In genomic region chr13:56444996-56445395, GRCm38 (mm10) we compare ENCODE assay signal across 47 mouse cellular contexts. TPM values are rescaled to one million over a fixed set of nuclear protein-coding genes. Genes with fewer than 3 reads are reported as not detected.
"Had no signal": no experiment of that assay in that cellular context is flagged by ENCODE, and none has a peak within 500 bp of the region (broad histone marks: within the 10 kb centered on the region; RNA-seq: fewer than 3 reads in every experiment).

No protein-coding gene starts in this region.

- DNase-seq: left cerebral cortex, postnatal 4 days; liver; liver, embryonic 13.5 days; liver, postnatal 0 days; lung, adult 18-20 months; lung, adult 2 months; lung, embryonic 14.5 days; lung, postnatal 10 days; lung, postnatal 14 days; lung, postnatal 36 days; lung, postnatal 4 days; midbrain, embryonic 14.5 days had no signal

- H3K4me3 ChIP-seq: left cerebral cortex, adult 2 months; limb, embryonic 10.5 days; limb, embryonic 12.5 days; limb, embryonic 13.5 days; limb, embryonic 15.5 days; liver, embryonic 12.5 days; liver, embryonic 13.5 days; liver, embryonic 15.5 days; lung, embryonic 15.5 days; megakaryocyte, embryonic 14.5 days; midbrain, embryonic 10.5 days; midbrain, embryonic 12.5 days; midbrain, embryonic 13.5 days; midbrain, embryonic 15.5 days; myocyte; neural tube, embryonic 12.5 days had no signal

- H3K4me2 ChIP-seq: limb, embryonic 12.5 days; limb, embryonic 13.5 days; limb, embryonic 15.5 days; liver, embryonic 12.5 days; liver, embryonic 13.5 days; liver, embryonic 15.5 days; lung, embryonic 14.5 days; lung, embryonic 15.5 days; midbrain, embryonic 11.5 days; midbrain, embryonic 12.5 days; midbrain, embryonic 13.5 days; midbrain, embryonic 15.5 days; neural tube, embryonic 12.5 days had no signal

- H3K9ac ChIP-seq: limb, embryonic 12.5 days; limb, embryonic 13.5 days; limb, embryonic 15.5 days; liver, embryonic 12.5 days; liver, embryonic 13.5 days; liver, embryonic 14.5 days; liver, embryonic 15.5 days; liver, postnatal 0 days; lung, embryonic 14.5 days; lung, embryonic 15.5 days; midbrain, embryonic 12.5 days; midbrain, embryonic 13.5 days; midbrain, embryonic 15.5 days; neural tube, embryonic 12.5 days had no signal

- H3K9me3 ChIP-seq: limb, embryonic 10.5 days; limb, embryonic 12.5 days; limb, embryonic 15.5 days; liver, embryonic 12.5 days; liver, embryonic 13.5 days; liver, embryonic 15.5 days; lung, embryonic 15.5 days; midbrain, embryonic 10.5 days; midbrain, embryonic 12.5 days; midbrain, embryonic 13.5 days; midbrain, embryonic 15.5 days; neural tube, embryonic 12.5 days had no signal

- H3K36me3 ChIP-seq: limb, embryonic 10.5 days; limb, embryonic 12.5 days; limb, embryonic 13.5 days; limb, embryonic 15.5 days; liver, embryonic 12.5 days; liver, embryonic 13.5 days; liver, embryonic 15.5 days; lung, embryonic 15.5 days; midbrain, embryonic 10.5 days; midbrain, embryonic 12.5 days; midbrain, embryonic 13.5 days; midbrain, embryonic 15.5 days; neural tube, embryonic 12.5 days had no signal

- H3K4me1 ChIP-seq: limb, embryonic 12.5 days; liver, embryonic 12.5 days; liver, embryonic 13.5 days; liver, embryonic 15.5 days; megakaryocyte, embryonic 14.5 days; midbrain, embryonic 10.5 days; midbrain, embryonic 12.5 days had no signal

- ATAC-seq: liver, embryonic 12.5 days; liver, postnatal 0 days; lung, postnatal 0 days; midbrain, embryonic 13.5 days; midbrain, embryonic 15.5 days; midbrain, embryonic 16.5 days had no signal

- H3K27ac ChIP-seq: left cerebral cortex, adult 2 months; limb, embryonic 10.5 days; limb, embryonic 12.5 days; limb, embryonic 13.5 days; limb, embryonic 15.5 days; liver, embryonic 12.5 days; liver, embryonic 13.5 days; liver, embryonic 14.5 days; liver, embryonic 15.5 days; lung, embryonic 15.5 days; macrophage; midbrain, embryonic 10.5 days; midbrain, embryonic 12.5 days; midbrain, embryonic 13.5 days; midbrain, embryonic 15.5 days; neural tube, embryonic 12.5 days had no signal

RNA-seq across cellular contexts. Expression of gene Slc25a48, which starts 6.8 kb away (rescaled TPM):
- total RNA-seq: left cerebral cortex, adult 2 months; left cerebral cortex, postnatal 4 days; megakaryocyte progenitor cell, adult 5-6 weeks; megakaryocyte, adult 5-6 weeks; megakaryocyte-erythroid progenitor cell, adult 5-6 weeks; monocyte, adult 5-6 weeks had no signal
- polyA plus RNA-seq: limb, embryonic 10.5 days; limb, embryonic 11.5 days; lung, postnatal 0 days; macrophage; midbrain, embryonic 10.5 days; midbrain, embryonic 11.5 days; midbrain, embryonic 12.5 days; midbrain, embryonic 13.5 days; midbrain, embryonic 15.5 days; midbrain, embryonic 16.5 days; myocyte; neural tube, embryonic 12.5 days had no signal

RNA-seq across cellular contexts. Expression of gene Gm3045, which starts 18.6 kb away (rescaled TPM):
- total RNA-seq: left cerebral cortex, adult 2 months; left cerebral cortex, adult 8-10 months; left cerebral cortex, postnatal 10 days; left cerebral cortex, postnatal 14 days; left cerebral cortex, postnatal 25 days; left cerebral cortex, postnatal 36 days; left cerebral cortex, postnatal 4 days; megakaryocyte progenitor cell, adult 5-6 weeks; megakaryocyte, adult 5-6 weeks; megakaryocyte-erythroid progenitor cell, adult 5-6 weeks; midbrain, postnatal 0 days; monocyte, adult 5-6 weeks had no signal
- polyA plus RNA-seq: limb, embryonic 10.5 days; limb, embryonic 11.5 days; limb, embryonic 12.5 days; liver, embryonic 12.5 days; liver, embryonic 13.5 days; liver, embryonic 14.5 days; liver, embryonic 15.5 days; liver, embryonic 16.5 days; liver, postnatal 0 days; lung, adult 2 months; lung, embryonic 14.5 days; lung, embryonic 15.5 days; lung, embryonic 16.5 days; lung, postnatal 0 days; macrophage; midbrain, embryonic 10.5 days; midbrain, embryonic 11.5 days; midbrain, embryonic 12.5 days; midbrain, embryonic 13.5 days; midbrain, embryonic 14.5 days; midbrain, embryonic 15.5 days; midbrain, embryonic 16.5 days; midbrain, postnatal 0 days; myocyte; neural tube, embryonic 11.5 days; neural tube, embryonic 12.5 days had no signal

RNA-seq across cellular contexts. Expression of gene Il9, which starts 37.0 kb away (rescaled TPM):
- total RNA-seq: left cerebral cortex, adult 2 months; left cerebral cortex, adult 8-10 months; left cerebral cortex, postnatal 10 days; left cerebral cortex, postnatal 14 days; left cerebral cortex, postnatal 25 days; left cerebral cortex, postnatal 36 days; left cerebral cortex, postnatal 4 days; megakaryocyte progenitor cell, adult 5-6 weeks; megakaryocyte, adult 5-6 weeks; megakaryocyte-erythroid progenitor cell, adult 5-6 weeks; midbrain, postnatal 0 days; monocyte, adult 5-6 weeks had no signal
- polyA plus RNA-seq: limb, embryonic 10.5 days; limb, embryonic 11.5 days; limb, embryonic 12.5 days; limb, embryonic 13.5 days; limb, embryonic 14.5 days; limb, embryonic 15.5 days; liver, embryonic 12.5 days; liver, embryonic 13.5 days; liver, embryonic 14.5 days; liver, embryonic 15.5 days; liver, embryonic 16.5 days; liver, postnatal 0 days; lung, adult 2 months; lung, embryonic 14.5 days; lung, embryonic 15.5 days; lung, embryonic 16.5 days; lung, postnatal 0 days; macrophage; midbrain, embryonic 10.5 days; midbrain, embryonic 11.5 days; midbrain, embryonic 12.5 days; midbrain, embryonic 13.5 days; midbrain, embryonic 14.5 days; midbrain, embryonic 15.5 days; midbrain, embryonic 16.5 days; midbrain, postnatal 0 days; myocyte; neural tube, embryonic 11.5 days; neural tube, embryonic 12.5 days had no signal
